Mouse (Mus musculus): ENCODE measurements around the gene Wbp4.
"Not testable (repeated sequence)": the region's sequence is repeated elsewhere in the genome, so short reads cannot be mapped to it uniquely, and the experiment has no call there.

Wbp4 gene

DNA sequence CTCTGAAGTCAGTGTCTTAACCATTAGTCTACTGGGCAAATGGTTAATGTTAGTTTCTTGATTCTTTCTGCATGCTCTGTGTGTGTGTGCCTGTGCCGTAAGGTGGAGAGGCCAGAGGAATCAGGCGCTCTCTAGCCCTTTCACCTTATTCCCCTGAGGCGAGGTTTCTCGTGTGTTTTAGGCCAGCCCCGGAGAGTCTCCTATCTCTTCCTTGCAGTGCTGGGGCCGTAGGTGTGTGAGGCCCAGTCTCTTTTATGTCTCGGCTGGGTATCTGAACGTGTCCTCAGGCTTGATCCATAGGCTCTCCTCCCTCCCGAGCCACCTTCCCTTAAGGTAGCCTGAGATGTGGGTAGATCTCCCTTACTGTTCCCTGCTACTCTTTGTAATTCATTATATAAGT is 24.9 kb upstream of the Wbp4 start:
- DNase-seq, result no peak

DNA sequence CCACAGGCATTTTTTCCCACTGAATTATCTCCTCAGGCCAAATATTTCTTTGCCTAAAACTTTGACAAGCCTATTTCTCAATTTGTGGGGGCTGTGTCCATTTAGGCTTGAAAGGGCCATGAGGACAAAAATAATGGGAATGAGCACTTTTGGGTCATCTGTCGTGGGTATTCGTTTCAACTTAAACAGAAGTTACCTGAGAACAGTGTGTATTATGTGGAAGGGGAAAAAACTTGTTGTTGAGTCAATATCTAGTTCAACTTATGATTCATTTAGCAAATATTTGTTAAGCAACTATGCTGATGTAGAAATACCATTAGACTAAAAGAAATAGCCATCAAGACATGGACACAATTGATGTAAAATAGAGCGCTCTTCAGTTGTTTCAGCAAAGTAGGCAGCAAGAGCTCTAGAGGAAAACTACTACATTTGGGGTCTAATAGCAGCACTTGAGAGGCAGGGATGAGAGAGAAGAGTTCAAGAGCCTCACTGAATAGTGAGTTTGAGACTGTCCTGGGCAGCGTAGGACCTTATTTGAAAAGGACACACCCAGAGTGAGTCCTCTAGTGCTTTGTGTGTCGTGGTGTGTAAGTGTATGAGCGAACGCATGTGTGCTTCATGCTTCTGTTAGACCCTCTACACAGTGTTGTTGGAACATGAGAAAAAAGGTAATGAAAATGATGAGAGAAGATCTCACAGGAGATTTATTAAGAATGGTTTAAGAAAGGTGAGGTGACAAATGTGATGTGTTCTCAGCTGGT is 23.1 kb upstream of the Wbp4 start:
- no peak for DNase-seq

DNA sequence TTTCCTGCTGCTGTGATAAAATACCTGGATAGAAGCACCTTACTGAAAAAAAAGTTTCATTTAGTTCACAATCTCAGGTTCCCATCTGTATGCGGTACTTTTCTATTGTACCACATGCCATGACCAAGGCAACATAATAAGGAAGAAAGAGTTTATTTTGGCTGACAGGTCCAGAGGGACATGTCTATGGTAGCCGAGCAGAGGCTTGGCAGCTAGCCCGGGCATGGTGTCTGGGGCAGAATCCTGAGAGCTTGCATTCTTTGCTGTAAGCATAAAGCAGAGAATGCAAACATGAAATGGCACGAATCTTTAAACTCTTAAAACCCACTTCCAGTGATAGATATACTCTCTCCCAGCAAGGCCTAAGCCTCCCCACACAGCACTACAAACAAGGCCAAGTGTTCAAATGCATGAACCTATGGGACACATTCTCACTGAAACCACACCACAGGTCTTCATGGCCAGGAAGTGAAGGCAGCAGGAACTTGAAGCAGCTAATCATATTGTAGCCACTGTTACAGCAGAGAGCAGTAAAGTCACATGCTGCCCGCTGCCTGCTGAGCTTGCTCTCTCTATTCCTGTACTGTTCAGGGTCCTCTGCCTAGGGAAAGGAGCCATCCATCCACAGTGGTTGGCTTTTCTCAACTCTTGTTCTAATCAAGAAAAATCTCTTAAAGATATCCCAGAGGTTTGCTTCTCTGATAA is 22.2 kb upstream of the Wbp4 start:
- DNase-seq, result no peak

DNA sequence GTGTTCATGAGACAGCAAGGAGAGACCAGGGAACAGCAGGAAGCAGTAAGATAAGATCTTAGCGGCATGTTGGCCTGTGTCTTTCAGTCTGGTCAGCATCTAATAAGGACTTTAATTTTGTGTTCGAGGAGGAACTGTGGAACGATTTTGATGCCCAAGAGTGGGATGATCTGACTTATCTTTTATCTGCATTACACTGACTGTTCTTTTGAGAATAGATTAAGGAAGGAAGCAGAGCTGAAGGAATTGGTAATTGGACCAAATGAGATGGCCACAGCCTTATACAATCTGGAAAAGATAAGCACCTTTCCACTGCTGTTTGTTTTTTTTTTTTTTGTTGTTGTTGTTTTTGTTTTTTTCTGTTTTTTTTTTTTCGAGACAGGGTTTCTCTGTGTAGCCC is 19.4 kb upstream of the Wbp4 start:
- no peak for DNase-seq

DNA sequence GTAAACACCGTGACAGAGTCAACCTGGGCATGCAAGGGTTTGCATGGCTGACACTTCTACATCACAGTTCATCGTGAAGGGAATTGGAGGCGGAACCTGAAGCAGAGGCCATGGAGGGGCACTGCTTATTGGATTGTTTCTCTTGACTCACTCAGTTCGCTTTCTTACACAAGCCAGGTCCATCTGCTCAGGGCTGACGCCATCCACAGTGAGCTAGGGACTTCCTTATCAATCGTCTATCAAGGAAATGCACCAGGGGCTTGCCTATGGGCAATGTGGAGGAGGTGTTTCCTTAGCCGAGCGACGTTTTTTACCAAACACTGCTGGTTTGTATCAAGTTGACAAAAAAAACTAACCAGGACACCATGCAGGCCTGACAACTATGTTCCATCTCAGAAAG is 18.0 kb upstream of the Wbp4 start:
- DNase-seq, result no peak

DNA sequence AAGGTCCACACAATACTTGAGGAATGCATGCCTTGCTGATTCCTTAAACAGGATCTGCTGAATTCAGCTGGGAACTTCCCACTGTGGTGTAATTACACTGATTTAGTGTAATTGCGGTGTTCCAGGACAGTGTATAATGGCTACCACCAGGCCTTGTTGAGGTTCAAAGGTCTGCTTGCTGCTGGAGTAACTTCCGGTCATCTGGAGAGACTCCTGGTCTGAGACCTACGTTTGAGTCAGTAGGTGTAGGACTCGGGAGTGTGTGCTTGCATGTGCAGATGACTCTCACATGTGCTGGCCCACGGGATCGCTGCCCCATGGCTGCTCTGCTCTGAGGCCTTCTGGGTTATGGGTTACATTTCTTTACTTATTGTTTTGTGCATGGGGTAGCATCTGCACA is 13.0 kb upstream of the Wbp4 start:
- DNase-seq, result no peak

DNA sequence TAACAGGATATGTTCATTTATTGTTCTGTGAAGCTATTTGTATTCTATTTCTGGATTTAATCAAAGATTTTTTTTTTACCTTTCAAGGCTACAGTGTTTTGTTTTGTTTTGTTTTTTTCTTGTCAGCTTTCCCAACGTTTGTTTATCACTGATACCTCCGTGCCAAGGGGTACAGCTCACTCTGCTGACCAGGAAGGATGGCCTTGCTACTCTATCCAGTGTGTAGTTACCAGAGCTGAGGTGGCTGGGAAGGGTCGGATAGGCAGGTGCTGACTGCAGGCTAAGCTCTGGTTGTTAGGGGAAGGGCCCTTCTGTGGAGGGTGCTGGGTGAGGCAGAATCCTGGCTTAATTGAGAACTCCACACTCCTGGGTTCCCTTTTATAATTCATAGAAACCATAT is 8.9 kb upstream of the Wbp4 start:
- DNase-seq, result no peak

DNA sequence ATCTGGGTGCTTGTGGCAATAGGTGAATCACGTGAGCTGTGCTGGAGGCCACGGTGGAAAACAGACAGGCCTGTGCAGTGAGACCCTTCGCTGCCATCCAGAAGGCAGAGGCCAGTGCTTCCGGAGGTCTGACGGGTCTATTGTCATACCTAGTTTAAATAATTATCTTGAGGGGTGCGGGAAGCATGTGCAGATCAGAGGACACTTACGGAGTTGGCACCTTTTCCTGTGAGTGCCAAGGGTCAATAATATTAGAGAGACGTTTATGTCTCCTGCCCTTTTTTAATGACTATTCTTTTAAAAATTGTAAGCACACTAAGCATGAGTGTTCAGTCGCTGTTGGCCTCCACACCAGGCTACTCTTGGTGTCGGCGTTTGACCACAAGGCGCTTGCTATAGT is 7.8 kb upstream of the Wbp4 start:
- no peak for DNase-seq

DNA sequence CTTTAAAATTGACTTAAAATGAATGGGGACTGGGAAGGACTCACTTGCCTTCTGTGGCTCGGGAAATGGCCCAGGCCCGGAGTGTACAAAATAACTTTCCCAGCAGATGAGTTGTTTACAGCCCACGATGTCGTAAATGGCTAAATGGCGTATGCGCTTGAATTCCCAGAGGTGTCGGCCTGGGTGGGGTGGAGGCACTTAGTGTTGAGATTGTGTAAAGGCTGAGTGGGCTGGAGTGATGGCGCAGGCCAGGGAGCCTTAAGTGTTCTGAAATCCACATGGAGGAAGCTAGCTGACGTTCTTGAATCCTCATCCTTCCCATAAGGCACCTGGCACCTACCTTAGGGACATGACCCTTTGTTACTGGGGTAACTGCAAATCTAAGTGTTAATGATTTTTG is 7.2 kb upstream of the Wbp4 start:
- no peak for DNase-seq

DNA sequence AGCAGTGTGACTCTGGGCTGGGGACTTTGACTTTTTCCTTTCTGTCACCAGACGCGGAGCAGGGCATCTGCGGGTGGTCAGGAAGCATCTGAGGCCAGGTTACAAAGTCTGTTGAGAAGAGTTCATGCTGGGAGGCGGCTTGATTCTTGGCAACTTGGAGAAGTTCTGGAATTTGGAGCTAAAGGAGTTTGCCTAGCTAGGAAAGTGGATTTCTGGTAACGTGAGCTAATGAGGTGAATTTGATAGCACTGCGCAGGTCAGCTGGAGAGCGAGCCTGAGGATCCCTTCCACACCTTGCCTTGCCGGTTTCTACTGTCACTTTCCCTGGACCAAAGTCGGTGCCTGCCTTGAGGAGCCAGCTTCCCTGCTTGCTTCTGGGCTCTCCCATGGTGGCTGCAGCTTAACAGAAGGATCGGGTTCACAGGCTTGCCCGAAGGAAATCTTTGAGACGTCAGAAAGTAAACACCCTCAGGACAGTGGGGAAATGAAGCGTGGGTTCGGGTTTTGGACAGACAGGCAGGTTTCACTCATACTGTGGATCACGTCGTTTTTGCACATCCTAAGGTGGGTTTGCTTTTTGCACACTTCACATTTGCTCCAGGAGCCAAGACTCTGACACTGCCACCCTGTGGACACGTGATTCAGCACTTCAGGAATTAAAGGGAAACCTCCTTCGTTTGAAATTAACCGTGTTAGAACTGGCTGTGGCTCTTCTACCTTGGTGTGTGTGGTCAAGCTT is 5.8 kb upstream of the Wbp4 start:
- peak; percentile 51 for DNase-seq

DNA sequence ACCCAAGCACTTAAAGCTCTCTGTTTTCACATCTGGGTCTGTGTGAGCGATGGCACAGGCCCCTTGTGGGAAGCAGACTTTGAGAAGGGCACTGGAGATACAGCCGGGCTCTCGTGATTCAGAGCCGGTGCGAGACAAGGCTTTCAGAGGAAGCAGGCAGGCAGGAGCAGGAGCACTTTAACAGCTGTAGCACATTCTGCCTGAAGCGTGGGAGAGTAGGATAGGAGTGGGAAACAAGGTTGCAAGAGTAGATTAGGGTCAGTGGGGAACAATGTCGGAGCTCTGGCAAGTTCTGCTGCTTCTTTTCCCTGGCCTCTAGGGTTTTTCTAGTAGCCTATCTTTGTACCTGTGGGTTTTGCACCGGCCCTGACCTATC is 5.3 kb upstream of the Wbp4 start:
- DNase-seq, result no peak

DNA sequence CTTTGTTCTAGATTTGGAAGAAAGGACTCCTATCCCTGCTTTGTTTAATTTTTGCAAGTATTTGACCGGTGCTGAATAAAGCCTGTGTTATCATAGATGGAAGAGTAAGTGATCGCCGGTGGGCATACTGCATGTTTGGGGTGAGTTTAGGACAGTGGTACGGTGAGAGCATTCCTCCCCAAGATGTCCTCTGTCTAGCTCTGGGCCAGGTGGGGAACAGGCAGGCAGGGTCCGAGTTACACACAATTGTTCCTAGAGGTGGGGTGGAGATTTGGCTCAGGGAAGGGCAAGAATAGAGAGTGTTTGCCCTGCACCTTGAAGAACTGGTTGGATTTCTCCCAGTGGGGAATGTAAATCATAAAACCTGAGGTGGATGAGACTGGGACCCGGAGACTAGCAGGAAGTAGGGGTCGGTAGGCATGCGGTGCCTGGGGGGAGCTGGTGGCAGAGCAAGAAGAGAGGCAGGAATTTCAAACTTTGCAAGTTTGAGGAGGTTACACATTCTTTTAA is 2.3 kb upstream of the Wbp4 start:
- DNase-seq, result peak; percentile 27

DNA sequence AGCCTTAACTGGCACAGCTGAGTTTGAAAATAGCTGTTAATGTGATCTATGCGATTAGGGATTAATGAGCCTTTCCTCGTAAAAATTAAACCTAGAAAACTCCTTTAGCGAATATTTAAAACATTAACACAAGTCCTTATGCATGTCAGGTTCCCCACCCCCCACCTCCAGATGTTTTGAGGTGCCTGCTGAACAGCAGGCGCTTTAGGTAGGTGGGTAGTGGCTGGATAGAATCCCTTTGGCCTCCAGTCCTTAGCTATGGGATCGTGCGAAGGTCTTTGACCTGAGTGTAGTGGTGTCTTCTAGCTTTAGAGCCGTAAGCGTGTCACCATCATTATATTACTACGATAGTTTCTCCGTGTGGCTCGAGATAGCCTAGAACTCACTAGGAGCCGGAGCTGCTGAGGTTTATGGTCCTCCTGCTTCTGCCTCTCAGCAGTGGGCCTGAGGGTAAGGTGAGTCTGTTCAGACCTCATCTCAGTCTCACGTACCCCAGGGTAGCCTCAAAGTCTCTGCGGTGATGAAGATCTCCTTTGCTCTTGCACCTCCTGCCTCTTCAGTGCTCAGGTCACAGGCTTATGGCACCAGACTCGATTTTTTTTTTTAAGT is 1.5 kb upstream of the Wbp4 start:
- peak; percentile 34 for DNase-seq

DNA sequence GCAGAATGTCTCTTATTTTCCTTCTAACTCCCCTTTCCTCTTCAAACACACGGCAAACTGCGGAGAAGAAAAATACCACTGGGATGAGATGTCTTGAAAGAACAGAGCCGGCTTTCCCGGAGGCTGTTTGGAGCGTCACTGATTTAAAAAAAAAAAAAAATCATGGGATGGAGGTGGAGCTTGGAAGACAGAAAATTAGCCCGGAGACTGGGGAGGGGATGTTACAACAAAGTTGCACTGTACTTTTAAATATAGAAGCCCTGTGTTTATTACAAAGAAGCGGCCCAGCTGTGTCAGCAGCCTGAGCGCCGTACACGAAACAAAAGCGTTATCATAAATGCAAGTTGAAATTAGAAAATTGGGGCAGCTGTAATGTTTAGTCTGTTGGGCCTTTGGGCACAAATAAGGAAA is 936 bp upstream of the Wbp4 start:
- DNase-seq, result peak; percentile 35

DNA sequence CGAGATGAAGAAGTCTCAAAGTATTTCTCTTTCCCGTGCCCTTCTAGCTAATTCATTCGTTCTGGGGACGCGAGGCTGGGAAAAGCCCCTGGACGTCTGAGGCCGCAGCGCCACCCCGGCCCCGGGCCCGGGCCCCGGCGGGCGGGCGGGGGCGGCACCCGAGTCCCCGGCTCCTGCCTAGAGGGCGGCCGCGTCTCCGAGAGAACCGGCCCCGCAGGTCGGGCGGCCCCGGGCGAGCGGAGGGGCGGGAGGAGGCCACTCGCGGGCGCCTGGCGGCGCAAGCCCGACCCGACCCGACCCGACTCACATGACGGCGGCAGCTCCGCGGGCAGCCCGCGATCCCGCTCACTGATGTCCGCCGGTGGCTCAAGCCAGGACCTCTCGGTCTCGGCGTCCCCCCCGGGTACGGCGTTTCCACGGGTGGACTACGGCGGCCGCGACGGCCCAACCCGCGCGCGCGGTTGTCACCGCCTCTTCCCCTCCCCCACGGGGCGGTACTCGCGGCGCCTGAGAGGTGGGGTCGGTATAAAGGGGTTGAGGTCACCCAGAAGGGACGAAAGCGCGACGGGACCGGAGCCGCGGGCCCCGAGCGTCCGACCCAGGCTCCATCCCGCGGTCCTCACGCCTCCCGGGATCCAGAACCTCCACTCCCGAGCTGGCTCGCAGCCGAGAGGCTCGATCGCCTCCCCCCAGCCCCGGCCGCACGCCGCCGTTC is 539 bp downstream of the Wbp4 start, which contains the start of gene Elf1:
Gene Elf1 (plus strand): TSS at position 571 of the 715 bp plus-strand sequence.
- peak; percentile 97 for DNase-seq

DNA sequence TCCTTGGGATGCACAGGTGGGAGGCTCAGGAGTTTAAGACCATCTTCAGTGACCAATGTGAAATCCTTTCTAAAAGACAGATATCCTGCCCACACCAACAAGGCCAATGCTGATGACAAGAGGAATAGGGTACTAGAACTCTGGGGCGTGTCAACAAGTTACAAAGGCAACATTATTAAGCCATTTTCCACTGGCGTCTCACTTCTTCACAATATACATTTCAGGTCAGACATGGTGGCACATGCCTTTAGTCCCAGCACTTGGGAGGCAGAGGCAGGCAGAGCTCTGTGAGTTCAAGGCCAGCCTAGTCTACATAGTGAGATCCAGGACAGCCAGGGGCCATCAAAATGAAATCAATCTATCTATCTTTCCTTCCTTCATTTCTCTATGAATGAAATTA is 7.9 kb downstream of the Wbp4 start:
- no peak for DNase-seq

DNA sequence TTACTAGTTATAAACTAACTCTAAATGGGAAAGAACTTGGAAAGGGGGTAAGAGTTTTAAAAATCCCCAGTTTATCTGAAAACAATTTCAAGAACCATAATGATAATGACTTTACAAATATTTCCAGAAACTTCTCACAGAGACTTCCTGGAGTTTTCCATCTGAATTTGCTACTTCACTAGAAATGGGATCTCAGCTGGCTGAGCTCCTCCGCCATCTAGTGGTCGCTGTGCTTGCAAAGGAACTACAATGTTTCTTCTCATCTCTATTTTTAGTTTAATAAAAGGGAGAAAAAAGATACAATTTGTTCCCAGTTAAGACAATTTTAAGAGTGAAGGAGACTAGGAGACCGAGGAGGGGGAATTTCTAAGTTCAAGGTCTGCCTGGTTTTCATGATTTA is 13.7 kb downstream of the Wbp4 start:
- peak; percentile 42 for DNase-seq

DNA sequence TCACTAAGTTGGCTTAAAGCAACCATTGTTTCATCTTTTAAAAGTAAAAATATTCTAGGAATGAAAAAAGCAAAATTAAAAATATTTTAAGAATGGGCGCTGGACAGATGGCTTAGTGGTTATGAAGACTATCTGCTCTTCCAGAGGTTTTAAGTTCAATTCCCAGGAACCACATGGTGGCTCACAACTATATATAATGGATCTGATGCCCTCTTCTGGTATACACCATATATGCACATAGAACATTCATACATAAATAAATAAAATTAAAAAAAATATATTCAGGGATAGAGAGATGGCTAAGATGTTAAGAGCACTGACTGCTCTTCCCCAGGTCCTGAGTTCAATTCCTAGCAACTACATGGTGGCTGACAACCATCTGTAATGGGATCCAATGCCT is 15.7 kb downstream of the Wbp4 start:
- no peak for DNase-seq

DNA sequence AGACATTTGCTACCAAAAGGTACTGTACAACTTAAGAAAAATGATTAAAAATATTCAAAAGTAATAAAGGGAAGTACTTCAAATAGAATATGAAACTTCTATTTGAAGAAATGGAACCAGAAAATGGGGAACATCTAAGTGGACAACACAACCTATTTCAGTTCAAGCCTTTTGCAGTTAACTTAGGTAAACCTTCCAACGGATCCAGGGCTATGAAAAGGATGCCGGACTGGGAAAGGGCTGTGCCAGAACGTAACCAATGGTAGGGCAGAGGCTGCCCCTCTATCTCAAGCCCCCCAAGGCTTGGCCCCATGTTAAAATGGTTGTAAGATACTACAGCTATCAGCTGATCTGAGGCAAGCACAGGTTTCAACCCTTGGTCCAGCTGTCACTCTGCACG is 20.3 kb downstream of the Wbp4 start:
- no peak for DNase-seq

DNA sequence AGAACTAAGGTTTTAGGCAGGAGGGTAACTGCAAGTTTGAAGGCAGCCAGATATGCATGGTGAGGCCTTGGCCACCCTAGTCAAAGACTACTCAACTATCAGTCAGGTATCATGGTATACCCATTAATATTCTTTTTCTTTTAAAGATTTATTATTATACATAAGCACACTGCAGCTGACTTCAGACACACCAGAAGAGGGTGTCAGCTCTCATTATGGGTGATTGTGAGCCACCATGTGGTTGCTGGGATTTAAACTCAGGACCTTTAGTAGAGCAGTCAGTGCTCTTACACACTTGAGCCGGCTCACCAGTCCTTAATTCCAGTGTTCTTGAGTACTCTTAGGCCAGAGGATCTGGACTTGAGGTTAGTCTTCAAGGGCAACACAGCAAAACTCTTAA is 20.9 kb downstream of the Wbp4 start:
- DNase-seq, result no peak

DNA sequence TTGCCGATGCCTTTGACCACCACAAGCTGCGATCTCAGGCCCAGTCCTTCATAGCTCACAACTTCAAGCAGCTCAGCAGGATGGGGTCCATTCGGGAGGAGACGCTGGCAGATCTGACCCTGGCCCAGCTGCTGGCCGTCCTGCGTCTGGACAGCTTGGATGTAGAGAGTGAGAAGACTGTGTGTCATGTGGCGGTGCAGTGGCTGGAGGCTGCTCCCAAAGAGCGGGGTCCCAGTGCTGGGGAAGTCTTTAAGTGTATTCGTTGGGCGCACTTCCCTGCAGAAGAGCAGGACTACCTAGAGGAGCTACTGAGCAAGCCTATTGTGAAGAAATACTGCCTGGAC is 28.8 kb downstream of the Wbp4 start:
- not testable (repeated sequence) for DNase-seq

DNA sequence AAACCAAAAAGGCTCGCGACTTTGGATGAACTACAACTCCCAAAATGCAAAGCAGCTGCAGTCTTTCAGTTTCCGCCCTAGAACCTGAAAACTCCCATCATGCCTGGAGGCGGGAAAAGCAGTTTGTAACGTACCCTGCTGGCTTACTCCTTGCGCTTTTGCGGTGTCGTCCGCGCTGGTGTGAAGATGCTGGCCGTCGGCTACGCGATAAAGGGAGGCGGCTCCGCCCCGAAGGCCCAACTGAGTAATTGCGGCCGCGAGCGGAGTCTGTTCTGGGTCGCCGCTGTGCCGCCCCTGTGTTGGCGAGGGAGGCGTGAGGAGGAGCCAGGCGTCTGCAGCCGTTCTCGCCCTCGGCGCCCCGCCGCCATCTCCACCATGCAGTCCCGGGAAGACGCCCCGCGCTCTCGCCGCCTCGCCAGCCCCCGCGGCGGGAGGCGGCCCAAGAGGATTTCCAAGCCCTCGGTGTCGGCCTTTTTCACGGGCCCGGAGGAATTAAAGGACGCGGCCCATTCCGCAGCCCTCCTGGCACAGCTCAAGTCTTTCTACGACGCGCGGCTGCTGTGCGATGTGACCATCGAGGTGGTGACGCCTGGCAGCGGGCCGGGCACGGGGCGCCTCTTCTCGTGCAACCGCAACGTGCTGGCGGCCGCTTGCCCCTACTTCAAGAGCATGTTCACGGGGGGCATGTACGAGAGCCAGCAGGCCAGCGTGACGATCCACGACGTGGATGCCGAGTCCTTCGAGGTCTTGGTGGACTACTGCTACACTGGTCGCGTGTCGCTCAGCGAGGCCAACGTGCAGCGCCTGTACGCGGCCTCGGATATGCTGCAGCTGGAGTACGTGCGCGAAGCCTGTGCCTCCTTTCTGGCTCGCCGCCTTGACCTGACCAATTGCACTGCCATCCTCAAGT is 29.4 kb downstream of the Wbp4 start, which contains the start of gene Kbtbd6:
Gene Kbtbd6 (plus strand): TSS at position 155 of the 910 bp plus-strand sequence.
- peak; percentile 77 for DNase-seq

Data from thymus, postnatal 25 days (tissue).